In genomic region chr13:3782499-3782898, GRCm38 (mm10) we compare ENCODE assay signal across 12 mouse cellular contexts. TPM values are rescaled to one million over a fixed set of nuclear protein-coding genes. Genes with fewer than 3 reads are reported as not detected.
DNase-seq lines count a peak whose midpoint lies in the region; ATAC-seq lines count a peak whose summit lies in the region.
"Had no signal": no experiment of that assay in that cellular context is flagged by ENCODE, and none has a peak within 500 bp of the region (broad histone marks: within the 10 kb centered on the region; RNA-seq: fewer than 3 reads in every experiment).

No protein-coding gene starts in this region.

- no peaks in the 10 kb centered on the region for H3K27me3 ChIP-seq in midbrain, embryonic 11.5 days (ENCODE audit: control insufficient read depth, insufficient read depth, low read length)
- H3K27me3 ChIP-seq in midbrain, embryonic 15.5 days (replicated peaks): no peaks in the 10 kb centered on the region
- H3K27me3 ChIP-seq in embryonic facial prominence, embryonic 12.5 days: no peaks in the 10 kb centered on the region
- H3K27me3 ChIP-seq in megakaryocyte, embryonic 14.5 days (replicated peaks): peaks cover 4% of the 10 kb centered on the region
- H3K27me3 ChIP-seq: heart, embryonic 13.5 days; limb, embryonic 13.5 days had no signal

- no peaks in the 10 kb centered on the region for H3K9me3 ChIP-seq in midbrain, embryonic 11.5 days (ENCODE audit: control insufficient read depth, low read length)
- no peaks in the 10 kb centered on the region for H3K9me3 ChIP-seq in midbrain, embryonic 15.5 days
- no peaks in the 10 kb centered on the region for H3K9me3 ChIP-seq in embryonic facial prominence, embryonic 12.5 days
- peaks cover 6% of the 10 kb centered on the region for H3K9me3 ChIP-seq in megakaryocyte, embryonic 14.5 days
- H3K9me3 ChIP-seq: heart, embryonic 13.5 days; limb, embryonic 13.5 days had no signal

- peak; percentile 76 for ATAC-seq in midbrain, embryonic 11.5 days (ENCODE audit: low FRiP score)
- ATAC-seq in midbrain, embryonic 15.5 days (replicated peaks): no peak
- peak; percentile 35; the same call in 1 of the 2 replicates for ATAC-seq in embryonic facial prominence, embryonic 12.5 days (ENCODE audit: insufficient number of reproducible peaks, insufficient read depth, low FRiP score, low TSS enrichment)
- ATAC-seq: forebrain, embryonic 16.5 days had no signal

- no peak overlapping the region for H3K4me2 ChIP-seq in midbrain, embryonic 11.5 days
- no peak overlapping the region for H3K4me2 ChIP-seq in midbrain, embryonic 15.5 days
- no peak overlapping the region for H3K4me2 ChIP-seq in embryonic facial prominence, embryonic 12.5 days (replicated peaks)
- H3K4me2 ChIP-seq: heart, embryonic 13.5 days; limb, embryonic 13.5 days had no signal

- no peak overlapping the region for H3K9ac ChIP-seq in midbrain, embryonic 11.5 days (ENCODE audit: low read length)
- H3K9ac ChIP-seq in midbrain, embryonic 15.5 days: no peak overlapping the region
- no peak overlapping the region for H3K9ac ChIP-seq in embryonic facial prominence, embryonic 12.5 days
- H3K9ac ChIP-seq: heart, embryonic 13.5 days; limb, embryonic 13.5 days had no signal

- H3K4me3 ChIP-seq in midbrain, embryonic 11.5 days (ENCODE audit: low read depth, low read length): no peak overlapping the region
- no peak overlapping the region for H3K4me3 ChIP-seq in midbrain, embryonic 15.5 days
- H3K4me3 ChIP-seq in embryonic facial prominence, embryonic 12.5 days: no peak overlapping the region
- H3K4me3 ChIP-seq in megakaryocyte, embryonic 14.5 days (replicated peaks): peak overlapping the region; percentile 64
- H3K4me3 ChIP-seq: heart, embryonic 13.5 days; limb, embryonic 13.5 days had no signal

- no peak overlapping the region for H3K27ac ChIP-seq in midbrain, embryonic 11.5 days (ENCODE audit: low read depth, low read length)
- H3K27ac ChIP-seq in midbrain, embryonic 15.5 days: no peak overlapping the region
- H3K27ac ChIP-seq in embryonic facial prominence, embryonic 12.5 days: no peak overlapping the region
- H3K27ac ChIP-seq: heart, embryonic 13.5 days; limb, embryonic 13.5 days had no signal

- WGBS in midbrain, embryonic 11.5 days: 36% methylated on average over 2 of the region's 2 CpGs
- WGBS in midbrain, embryonic 15.5 days: 23% methylated on average over 2 of the region's 2 CpGs
- WGBS in embryonic facial prominence, embryonic 12.5 days: 35% methylated on average over 2 of the region's 2 CpGs

- no peaks in the 10 kb centered on the region for H3K4me1 ChIP-seq in midbrain, embryonic 11.5 days (ENCODE audit: control insufficient read depth, insufficient read depth, low read length)
- H3K4me1 ChIP-seq in midbrain, embryonic 15.5 days: no peaks in the 10 kb centered on the region
- H3K4me1 ChIP-seq in embryonic facial prominence, embryonic 12.5 days: peaks cover 2% of the 10 kb centered on the region; the same call in 1 of the 2 replicates
- peaks cover 25% of the 10 kb centered on the region for H3K4me1 ChIP-seq in megakaryocyte, embryonic 14.5 days

- DNase-seq in midbrain, embryonic 11.5 days (ENCODE audit: low spot score, missing footprints): no peak
- DNase-seq in layer of hippocampus, adult 8-10 months (ENCODE audit: low spot score in 2 of 2): no peak
- DNase-seq in MN1 (ENCODE audit: low spot score): no peak
- no peak for DNase-seq in right cerebral cortex, postnatal 4 days
- DNase-seq: kidney, postnatal 10 days had no signal

- no peaks in the 10 kb centered on the region for H3K36me3 ChIP-seq in midbrain, embryonic 11.5 days (ENCODE audit: control insufficient read depth, insufficient read depth, low read length)
- no peaks in the 10 kb centered on the region for H3K36me3 ChIP-seq in midbrain, embryonic 15.5 days (replicated peaks)
- no peaks in the 10 kb centered on the region for H3K36me3 ChIP-seq in embryonic facial prominence, embryonic 12.5 days
- H3K36me3 ChIP-seq in megakaryocyte, embryonic 14.5 days (replicated peaks; ENCODE audit: low read length): no peaks in the 10 kb centered on the region
- H3K36me3 ChIP-seq: heart, embryonic 13.5 days; limb, embryonic 13.5 days had no signal

RNA-seq across cellular contexts. Expression of gene Calml3, which starts 21.6 kb away (rescaled TPM):
- polyA plus RNA-seq in midbrain, embryonic 11.5 days (2014; fragmentation: Nextera tagmentation; extraction: Ambion mirVana): not detected in 2 replicates
- polyA plus RNA-seq in midbrain, embryonic 15.5 days (2015; fragmentation: Nextera tagmentation; extraction: Ambion mirVana): not detected in 2 replicates
- polyA plus RNA-seq in embryonic facial prominence, embryonic 12.5 days (2016; fragmentation: Nextera tagmentation; extraction: Ambion mirVana): 0.41 and 0.61 TPM in 2 replicates
- polyA plus RNA-seq in megakaryocyte, embryonic 14.5 days (2012; ENCODE audit: insufficient read depth, low replicate concordance): not detected in 2 replicates
- total RNA-seq in layer of hippocampus, adult 8-10 months (2022): not detected
- total RNA-seq: monocyte, adult 5-6 weeks had no signal
- polyA plus RNA-seq: forebrain, embryonic 16.5 days; heart, embryonic 13.5 days had no signal

RNA-seq across cellular contexts. Expression of gene Calm4, which starts 55.1 kb away (rescaled TPM):
- not detected in 2 replicates for polyA plus RNA-seq in midbrain, embryonic 11.5 days (2014; fragmentation: Nextera tagmentation; extraction: Ambion mirVana)
- not detected in 2 replicates for polyA plus RNA-seq in midbrain, embryonic 15.5 days (2015; fragmentation: Nextera tagmentation; extraction: Ambion mirVana)
- polyA plus RNA-seq in embryonic facial prominence, embryonic 12.5 days (2016; fragmentation: Nextera tagmentation; extraction: Ambion mirVana): 0.18 and 0.34 TPM in 2 replicates
- not detected in 2 replicates for polyA plus RNA-seq in megakaryocyte, embryonic 14.5 days (2012; ENCODE audit: insufficient read depth, low replicate concordance)
- not detected for total RNA-seq in layer of hippocampus, adult 8-10 months (2022)
- total RNA-seq: monocyte, adult 5-6 weeks had no signal
- polyA plus RNA-seq: forebrain, embryonic 16.5 days; heart, embryonic 13.5 days; limb, embryonic 13.5 days had no signal
